Mouse (Mus musculus): ENCODE results near the gene Bend3.

GRCm38 (mm10) chr10:43481179-43481578 is 2.5 kb downstream of the Bend3 start:
- no peak for TF ChIP-seq TAL1 (IDR thresholded peaks at IDR 0.05; ENCODE audit: low read length)
- no peak for TF ChIP-seq GATA1 (IDR thresholded peaks at IDR 0.05; ENCODE audit: low read length)

Data from erythroblast, embryonic 14.5 days (primary cell).